Mouse (Mus musculus) neural tube, embryonic 15.5 days (tissue): ENCODE measurements around the gene Ttc30a2. TPM values are rescaled to one million over a fixed set of nuclear protein-coding genes. Genes with fewer than 3 reads are reported as not detected.
A peak's percentile ranks its signal among the peaks of the same experiment; 100 is the strongest.
"Not testable (repeated sequence)": the region's sequence is repeated elsewhere in the genome, so short reads cannot be mapped to it uniquely, and the experiment has no call there.

Experiments
- ATAC-seq: fragments of 200-750 bp; cut with Nextera tagmentation; 2 replicates; pipeline ENCODE4 v1.8.0; 2017; ENCODE audit warnings: mild to moderate bottlenecking, moderate TSS enrichment, moderate library complexity; ENCODE audit not compliant: low FRiP score
- H3K27ac ChIP-seq: fragments of 300-500 bp; sonication (generic); replicated peaks from 2 replicates; pipeline ENCODE4 v1.5.1; 2015; ENCODE audit warnings: mild to moderate bottlenecking, inconsistent platforms
- H3K27me3 ChIP-seq: fragments of 300-500 bp; sonication (generic); replicated peaks from 2 replicates; pipeline ENCODE4 v1.6.1; 2015; ENCODE audit warnings: inconsistent platforms
- H3K36me3 ChIP-seq: fragments of 300-500 bp; sonication (generic); 2 replicates; pipeline ENCODE4 v1.6.1; 2015; ENCODE audit warnings: inconsistent platforms
- H3K4me1 ChIP-seq: fragments of 300-500 bp; sonication (generic); 2 replicates; pipeline ENCODE4 v1.6.1; 2015; ENCODE audit warnings: inconsistent platforms
- H3K4me2 ChIP-seq: fragments of 300-500 bp; sonication (generic); 2 replicates; pipeline ENCODE4 v1.6.1; 2015; ENCODE audit warnings: inconsistent platforms, mild to moderate bottlenecking, moderate library complexity
- H3K4me3 ChIP-seq: fragments of 300-500 bp; sonication (generic); replicated peaks from 2 replicates; pipeline ENCODE4 v1.5.1; 2015; ENCODE audit warnings: mild to moderate bottlenecking, inconsistent platforms
- H3K9ac ChIP-seq: fragments of 300-500 bp; sonication (generic); replicated peaks from 2 replicates; pipeline ENCODE4 v1.6.1; 2015; ENCODE audit warnings: mild to moderate bottlenecking, inconsistent platforms
- H3K9me3 ChIP-seq: fragments of 300-500 bp; sonication (generic); replicated peaks from 2 replicates; pipeline ENCODE4 v1.6.1; 2016; ENCODE audit warnings: inconsistent platforms
- WGBS: fragments of 180-500 bp; shearing (Covaris S2); methylation state at CpG from one replicate; pipeline ENCODE4 v1.1.7; 2015; ENCODE audit warnings: mixed read lengths; 5-methylcytosine and 5-hydroxymethylcytosine counted together
- polyA plus RNA-seq: library from polyadenylated mRNA; unstranded; fragments of >200 nt; fragmentation: Nextera tagmentation; extraction: Ambion mirVana; gene quantifications from 2 replicates; pipeline ENCODE4 v1.2.1, GENCODE M21; 2015

The Ttc30a2 gene
- polyA plus RNA-seq, 1 experiment from 2014 or later: 0.96 TPM

DNA sequence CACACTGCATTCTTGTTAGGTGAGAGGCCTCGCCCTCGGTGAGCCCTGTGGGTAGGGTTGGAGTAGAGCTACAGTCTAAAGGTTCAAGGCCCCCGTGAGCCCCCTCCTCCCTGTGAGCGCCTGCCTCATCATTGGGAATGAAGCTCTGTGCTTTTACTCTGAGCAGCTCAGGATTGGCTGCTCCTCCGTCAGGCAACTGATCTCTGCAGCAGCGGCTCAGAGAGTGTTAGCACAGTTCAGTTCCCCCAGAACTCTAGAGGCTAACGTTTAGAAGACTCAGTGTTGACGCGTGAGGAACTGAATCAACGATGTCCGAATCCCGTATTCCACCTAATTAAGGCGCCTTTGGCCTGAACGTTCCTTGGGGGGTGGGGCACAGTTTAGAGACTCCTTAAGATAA is 22.3 kb downstream of the Ttc30a2 start:
- Histone ChIP-seq H3K9me3 (no peaks in the 10 kb centered on the region), H3K4me2 (no peak overlapping the region), H3K27ac (no peak overlapping the region), H3K4me1 (peaks cover 27% of the 10 kb centered on the region), H3K27me3 (no peaks in the 10 kb centered on the region), H3K4me3 (no peak overlapping the region), H3K9ac (no peak overlapping the region), H3K36me3 (no peaks in the 10 kb centered on the region)
- 66% methylated on average over 14 of the region's 14 CpGs for WGBS
- ATAC-seq: no peak

DNA sequence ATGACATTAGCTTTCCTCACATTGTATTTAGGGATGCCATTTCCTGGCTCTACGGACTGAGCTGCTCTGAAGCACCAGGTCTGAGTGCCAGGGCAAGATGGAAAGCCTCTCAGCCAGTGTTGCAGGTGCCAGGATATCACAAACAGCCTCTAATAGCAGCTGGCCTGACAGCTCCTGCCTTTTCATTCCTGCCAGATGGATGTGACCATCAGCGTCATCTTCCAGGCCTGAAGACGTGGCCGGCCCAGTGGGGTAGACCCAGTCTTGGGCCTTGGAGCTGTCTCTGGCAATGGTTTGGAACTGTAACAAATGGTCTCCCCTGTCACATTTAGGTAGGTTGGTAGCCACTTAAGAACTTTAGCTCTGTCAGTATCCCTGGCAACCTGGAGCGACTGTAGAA is 24.6 kb downstream of the Ttc30a2 start:
- Histone ChIP-seq H3K9me3 (no peaks in the 10 kb centered on the region), H3K4me3 (no peak overlapping the region), H3K27ac (no peak overlapping the region), H3K36me3 (no peaks in the 10 kb centered on the region), H3K27me3 (no peaks in the 10 kb centered on the region), H3K4me1 (peaks cover 6% of the 10 kb centered on the region; the same call in 1 of the 2 replicates), H3K4me2 (no peak overlapping the region), H3K9ac (no peak overlapping the region)
- 88% methylated on average over 5 of the region's 5 CpGs for WGBS
- ATAC-seq: no peak

DNA sequence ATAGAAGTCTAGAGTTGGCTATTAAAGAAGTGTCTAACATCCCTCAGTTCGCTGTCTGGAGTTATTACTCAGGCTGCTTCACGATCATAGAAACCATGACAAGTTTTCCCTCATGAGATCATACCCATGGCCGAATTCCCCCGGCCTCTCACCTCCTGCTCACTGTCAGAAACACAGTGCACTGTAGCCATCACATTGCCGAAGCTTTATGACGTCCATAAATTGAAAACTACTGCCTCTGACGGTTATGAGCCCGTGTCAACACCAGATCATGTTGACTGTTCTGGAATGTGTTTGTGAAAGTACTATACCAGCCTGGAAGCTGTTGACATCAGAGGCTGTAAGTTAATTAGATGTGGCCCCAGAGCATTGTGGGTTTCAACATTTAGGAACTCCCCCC is 27.3 kb downstream of the Ttc30a2 start:
- no peaks in the 10 kb centered on the region for H3K27me3 ChIP-seq
- 80% methylated on average over 8 of the region's 8 CpGs for WGBS

DNA sequence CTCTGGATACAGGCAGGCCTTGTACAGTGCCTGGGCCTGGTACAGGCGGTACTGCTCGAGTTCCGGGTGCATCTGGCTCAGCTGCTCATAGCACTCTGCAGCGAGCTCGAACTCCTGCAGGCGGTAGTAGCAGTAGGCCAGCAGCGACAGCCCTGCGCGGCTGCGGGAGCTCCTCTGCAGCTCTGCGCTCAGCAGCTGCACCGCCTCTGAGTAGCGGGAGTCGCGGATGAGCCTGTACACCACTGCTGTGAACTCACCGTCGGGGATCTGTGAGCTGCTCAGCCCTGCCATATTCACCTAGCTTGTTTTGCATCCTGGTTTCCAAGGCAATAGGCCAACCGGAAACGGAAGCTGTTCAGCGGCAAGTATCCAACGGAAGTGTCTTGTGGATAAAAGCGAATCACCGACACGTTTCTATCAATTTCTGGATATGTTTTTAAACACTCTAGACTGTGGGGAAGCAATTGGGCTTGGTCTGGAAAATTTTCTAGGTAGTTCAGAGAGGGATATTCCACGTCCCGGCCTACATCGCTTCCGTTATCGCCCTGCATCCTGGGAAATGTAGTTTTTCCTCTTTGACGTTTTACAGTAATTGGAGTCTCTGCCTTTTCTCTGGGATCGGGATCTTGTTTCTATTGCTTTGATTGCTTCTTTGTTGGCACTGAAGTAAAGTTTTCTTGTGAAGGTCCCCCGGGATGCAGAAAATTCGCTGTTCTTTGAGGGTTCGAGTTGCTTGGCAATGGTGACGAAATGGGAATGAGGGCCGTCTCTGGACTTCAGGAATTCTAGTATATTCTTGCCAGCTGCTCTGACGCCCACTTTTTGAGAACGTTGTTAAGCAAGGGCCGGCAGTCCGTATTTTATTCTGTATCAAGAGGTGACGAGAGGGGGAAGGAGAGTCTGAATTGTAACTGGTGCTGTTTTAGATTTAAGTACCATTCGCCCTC is 39.6 kb downstream of the Ttc30a2 start, which contains the start of gene Ttc30b:
Gene Ttc30b, minus strand, starts transcription at position 469 of the 947 bp plus-strand sequence.
- H3K4me3 ChIP-seq: peak within 1 kb of the TSS; percentile 57
- H3K9me3 ChIP-seq: no peaks in the 10 kb centered on the region
- peak within 1 kb of the TSS; percentile 68 for H3K4me2 ChIP-seq
- WGBS: 3% methylated on average over 42 of the region's 42 CpGs
- H3K36me3 ChIP-seq: no peaks in the 10 kb centered on the region
- peak; percentile 89 for ATAC-seq
- no peaks in the 10 kb centered on the region for H3K27me3 ChIP-seq
- H3K27ac ChIP-seq: peak within 1 kb of the TSS; percentile 92
- peaks cover 11% of the 10 kb centered on the region; the same call in 1 of the 2 replicates for H3K4me1 ChIP-seq
- peak within 1 kb of the TSS; percentile 59 for H3K9ac ChIP-seq

More for the DNA sequence above, 27.3 kb downstream of the Ttc30a2 start:
- H3K4me1 ChIP-seq: no peaks in the 10 kb centered on the region
- H3K4me3 ChIP-seq: no peak overlapping the region
- H3K9ac ChIP-seq: no peak overlapping the region
- no peak for ATAC-seq
- H3K27ac ChIP-seq: no peak overlapping the region
- no peak overlapping the region for H3K4me2 ChIP-seq
- H3K36me3 ChIP-seq: no peaks in the 10 kb centered on the region
- no peaks in the 10 kb centered on the region for H3K9me3 ChIP-seq

DNA sequence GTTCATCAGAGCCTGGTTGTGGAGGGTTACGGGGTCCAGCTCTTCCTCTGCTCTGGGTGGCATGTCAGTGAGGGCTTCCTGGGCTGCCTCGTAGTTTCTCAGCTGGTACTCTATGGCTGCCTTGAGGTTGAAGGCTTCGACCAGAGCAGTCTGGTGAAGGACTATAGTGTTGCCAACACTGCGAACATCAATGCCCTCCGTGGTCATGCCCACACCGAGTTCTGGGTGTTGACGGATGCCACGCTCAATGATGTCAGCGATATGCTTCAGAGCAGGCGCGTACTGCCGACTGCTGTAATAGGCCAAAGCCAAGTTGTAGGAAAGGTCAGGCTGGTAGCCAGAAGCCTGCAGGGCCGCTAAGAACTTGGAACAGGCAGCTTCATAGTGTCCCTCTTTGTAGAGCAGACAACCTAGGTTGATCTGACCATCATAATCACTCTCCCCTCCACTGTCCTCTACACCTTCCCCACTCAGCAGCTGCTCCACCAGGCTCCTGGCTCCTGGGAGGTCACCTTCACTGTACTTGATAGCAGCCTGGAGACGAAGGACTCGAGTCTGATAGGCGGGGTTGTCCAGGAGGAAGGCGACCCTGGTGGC is 40.4 kb downstream of the Ttc30a2 start:
- not testable (repeated sequence) for H3K27ac ChIP-seq, H3K27me3 ChIP-seq, H3K36me3 ChIP-seq, H3K9me3 ChIP-seq, ATAC-seq
- Histone ChIP-seq H3K4me1 (peaks cover 11% of the 10 kb centered on the region; the same call in 1 of the 2 replicates), H3K4me2 (peak overlapping the region; percentile 68), H3K9ac (peak overlapping the region; percentile 59; the same call in 1 of the 2 replicates), H3K4me3 (peak overlapping the region; percentile 57)
- WGBS: 67% methylated on average over 15 of the region's 17 CpGs

DNA sequence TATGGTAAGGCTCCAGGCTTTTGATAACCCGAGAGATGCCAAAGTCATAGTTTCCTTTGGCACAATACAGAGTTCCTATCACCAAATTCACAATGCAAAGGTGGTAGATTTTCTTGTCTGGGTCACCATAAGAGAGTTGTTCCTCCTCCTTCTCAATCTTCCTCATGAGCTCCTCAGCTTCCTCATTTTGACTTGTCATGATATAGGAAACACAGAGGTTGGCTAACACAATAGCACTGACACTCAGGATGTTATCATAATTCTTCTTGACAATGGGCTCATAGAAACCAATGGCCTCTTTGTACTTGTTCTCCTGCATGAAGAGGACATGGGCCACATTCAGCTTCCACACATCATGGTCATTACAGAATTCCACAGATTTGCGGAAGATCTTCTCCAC is 41.3 kb downstream of the Ttc30a2 start:
- peaks cover 11% of the 10 kb centered on the region; the same call in 1 of the 2 replicates for H3K4me1 ChIP-seq
- H3K4me3 ChIP-seq, H3K4me2 ChIP-seq, H3K9ac ChIP-seq, H3K36me3 ChIP-seq, H3K27me3 ChIP-seq, H3K27ac ChIP-seq, ATAC-seq, H3K9me3 ChIP-seq: not testable (repeated sequence)
- WGBS: 98% methylated on average over 2 of the region's 2 CpGs

DNA sequence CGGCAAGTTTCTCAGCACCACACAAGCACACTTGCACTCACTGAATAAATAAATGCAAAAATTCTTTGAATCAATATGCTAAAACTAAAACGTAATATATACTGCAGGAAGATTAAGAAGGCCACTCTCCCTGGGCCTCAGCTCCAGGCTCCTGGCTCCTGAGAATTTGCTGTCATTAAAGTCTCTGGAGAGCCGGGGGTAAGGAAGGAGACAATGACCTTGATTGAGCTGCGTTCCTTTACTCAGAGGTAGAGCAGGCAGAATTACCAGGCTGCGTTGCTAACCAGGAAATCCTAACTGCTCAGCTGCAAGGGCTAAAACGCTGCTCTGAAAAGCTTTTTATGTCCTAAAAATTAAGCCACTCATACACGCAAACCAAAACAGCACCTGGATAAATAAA is 44.4 kb downstream of the Ttc30a2 start:
- no peaks in the 10 kb centered on the region for H3K27me3 ChIP-seq
- no peaks in the 10 kb centered on the region for H3K9me3 ChIP-seq
- 46% methylated on average over 7 of the region's 7 CpGs for WGBS
- H3K36me3 ChIP-seq: peaks cover 6% of the 10 kb centered on the region; the same call in 1 of the 2 replicates
- ATAC-seq: no peak
- H3K4me3 ChIP-seq: no peak overlapping the region
- no peak overlapping the region for H3K9ac ChIP-seq
- no peak overlapping the region for H3K4me2 ChIP-seq
- H3K4me1 ChIP-seq: peaks cover 4% of the 10 kb centered on the region; the same call in 1 of the 2 replicates
- H3K27ac ChIP-seq: no peak overlapping the region

DNA sequence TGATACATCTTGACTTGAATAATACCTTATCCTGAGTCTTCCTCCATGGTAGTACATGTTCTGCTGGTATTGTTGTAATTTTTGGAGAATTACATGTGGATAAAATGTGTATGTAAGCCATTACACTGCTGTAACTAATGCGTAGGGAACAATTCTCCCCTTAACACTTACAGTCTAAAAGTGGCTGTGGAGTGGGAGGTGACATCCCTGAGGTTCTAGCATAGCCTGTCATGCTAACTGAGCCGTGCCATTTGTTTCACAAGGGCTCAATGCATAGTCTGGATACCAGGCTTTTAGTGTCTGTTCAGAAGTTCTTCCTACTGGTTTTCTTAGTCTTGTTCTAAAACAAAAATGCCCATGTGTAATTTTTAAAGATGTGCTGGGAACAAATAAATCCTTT is 47.0 kb downstream of the Ttc30a2 start:
- ATAC-seq: no peak

DNA sequence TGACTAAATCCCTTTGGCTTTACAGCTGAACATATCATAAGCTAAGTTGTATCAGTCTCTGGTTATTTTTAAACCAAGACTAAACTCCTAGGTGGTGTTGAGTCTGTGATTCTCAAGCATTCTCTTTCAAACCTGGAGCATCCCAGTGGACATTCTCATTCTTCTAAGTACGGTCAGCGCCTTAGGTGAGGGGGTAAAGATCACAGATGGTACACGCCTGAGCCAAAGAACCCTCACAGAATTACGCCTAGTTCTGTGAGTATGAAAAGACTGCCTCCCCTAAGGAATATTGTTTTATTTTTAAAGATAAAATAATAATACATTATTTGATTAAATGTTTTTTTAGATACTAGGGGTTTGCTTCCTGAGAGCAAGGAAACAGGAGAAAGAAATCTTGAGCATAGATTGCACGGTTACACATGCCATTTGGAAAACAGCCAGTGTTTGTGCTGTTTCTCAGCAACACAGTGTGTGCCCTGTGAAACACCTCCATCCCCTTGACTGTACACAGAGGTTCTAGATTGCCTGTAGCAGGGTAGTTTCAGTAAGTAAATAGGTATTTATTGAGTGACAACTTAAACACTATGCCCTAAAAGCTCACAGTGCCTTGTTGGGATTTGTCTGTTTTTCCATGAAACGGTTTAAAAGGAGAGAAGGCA is 48.1 kb downstream of the Ttc30a2 start:
- ATAC-seq: no peak
- Histone ChIP-seq H3K4me3 (no peak overlapping the region), H3K27me3 (no peaks in the 10 kb centered on the region), H3K4me2 (no peak overlapping the region), H3K36me3 (peaks cover 6% of the 10 kb centered on the region; the same call in 1 of the 2 replicates), H3K4me1 (no peaks in the 10 kb centered on the region), H3K9ac (no peak overlapping the region), H3K9me3 (no peaks in the 10 kb centered on the region), H3K27ac (no peak overlapping the region)
- WGBS: 90% methylated on average over 6 of the region's 6 CpGs

More for the DNA sequence above, 47.0 kb downstream of the Ttc30a2 start:
- Histone ChIP-seq H3K4me3 (no peak overlapping the region), H3K4me2 (no peak overlapping the region), H3K9ac (no peak overlapping the region), H3K36me3 (peaks cover 6% of the 10 kb centered on the region; the same call in 1 of the 2 replicates), H3K9me3 (no peaks in the 10 kb centered on the region), H3K4me1 (no peaks in the 10 kb centered on the region), H3K27ac (no peak overlapping the region), H3K27me3 (no peaks in the 10 kb centered on the region)
- 93% methylated on average over 2 of the region's 2 CpGs for WGBS

DNA sequence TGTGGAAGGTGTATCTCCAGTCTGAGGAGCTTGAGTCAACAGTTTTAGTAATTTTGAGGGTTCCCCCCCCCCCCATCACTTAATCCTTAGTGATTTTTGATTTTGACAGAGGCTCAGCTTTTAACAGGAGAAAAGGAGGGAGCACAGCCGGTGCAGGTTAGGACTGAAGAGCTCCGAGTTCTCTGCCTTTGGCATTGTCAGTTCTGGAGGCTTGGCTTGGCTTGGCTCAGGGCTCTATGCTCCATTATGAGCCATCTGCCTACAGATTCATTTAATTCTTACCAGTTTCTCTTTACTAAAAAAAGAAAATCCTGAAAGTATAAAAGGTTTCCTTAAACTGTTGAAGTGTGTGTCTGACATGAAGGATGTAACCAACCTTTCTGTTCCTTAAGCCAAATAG is 48.8 kb downstream of the Ttc30a2 start:
- WGBS: 83% methylated on average over 2 of the region's 2 CpGs
- Histone ChIP-seq H3K27ac (no peak overlapping the region), H3K4me1 (peaks cover under 1% of the 10 kb centered on the region; the same call in 1 of the 2 replicates), H3K36me3 (peaks cover 6% of the 10 kb centered on the region; the same call in 1 of the 2 replicates), H3K27me3 (no peaks in the 10 kb centered on the region), H3K9ac (no peak overlapping the region), H3K4me2 (no peak overlapping the region), H3K9me3 (no peaks in the 10 kb centered on the region), H3K4me3 (no peak overlapping the region)
- no peak for ATAC-seq

DNA sequence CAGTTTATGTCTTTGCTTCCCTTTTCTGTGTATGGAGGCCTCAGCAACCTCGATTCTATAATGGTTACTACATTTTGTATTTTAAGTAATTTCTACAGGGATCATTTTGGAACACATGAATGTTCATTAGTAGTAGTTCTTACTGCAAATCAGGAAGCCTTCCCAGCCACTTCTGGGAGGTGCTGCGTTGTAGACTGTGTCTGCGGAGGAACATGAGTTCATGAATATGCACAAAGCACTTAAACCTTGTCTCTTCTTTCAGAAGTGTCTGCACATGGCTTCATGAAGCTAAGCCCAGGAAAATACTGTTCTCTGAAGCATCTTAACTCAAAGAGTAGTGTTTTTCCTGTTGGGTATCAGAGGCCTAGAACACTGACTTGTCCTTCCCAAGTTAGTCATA is 50.0 kb downstream of the Ttc30a2 start:
- no peaks in the 10 kb centered on the region for H3K27me3 ChIP-seq
- H3K4me2 ChIP-seq: no peak overlapping the region
- 76% methylated on average over 3 of the region's 3 CpGs for WGBS
- no peaks in the 10 kb centered on the region for H3K9me3 ChIP-seq
- H3K4me3 ChIP-seq: no peak overlapping the region
- no peak for ATAC-seq
- H3K9ac ChIP-seq: no peak overlapping the region
- peaks cover 6% of the 10 kb centered on the region; the same call in 1 of the 2 replicates for H3K36me3 ChIP-seq
- no peak overlapping the region for H3K27ac ChIP-seq
- H3K4me1 ChIP-seq: peaks cover 4% of the 10 kb centered on the region; the same call in 1 of the 2 replicates
